Mouse (Mus musculus) B cell, adult 2 months (primary cell): ENCODE measurements around the gene Mien1.

Experiments used
- DNase-seq, 2 experiments: peaks; one replicate each; pipeline ENCODE4 v3.0.0; 2022

Mien1 gene

GRCm38 (mm10) chr11:98459071-98459741 lies 20.4 kb upstream of the Mien1 start:
- peak; percentile 83 to 86 for DNase-seq

GRCm38 (mm10) chr11:98458121-98458990 lies 19.6 kb upstream of the Mien1 start:
- no peak for DNase-seq

- peak; percentile 99 for DNase-seq
These were observed 18.8 kb upstream of the Mien1 start for GRCm38 (mm10) chr11:98457367-98458120.

GRCm38 (mm10) chr11:98456945-98457344 lies 18.2 kb upstream of the Mien1 start:
- DNase-seq = no peak

GRCm38 (mm10) chr11:98456545-98456944 lies 17.8 kb upstream of the Mien1 start:
- DNase-seq = no peak

- DNase-seq = peak; percentile 62 to 63
These were observed 16.7 kb upstream of the Mien1 start for GRCm38 (mm10) chr11:98455484-98455883.

GRCm38 (mm10) chr11:98449921-98450771 lies 11.4 kb upstream of the Mien1 start:
- no peak for DNase-seq

- DNase-seq = no peak
These were observed 10.6 kb upstream of the Mien1 start for GRCm38 (mm10) chr11:98449419-98449818.

- peak; percentile 36 to 37 for DNase-seq
These were observed 9.5 kb upstream of the Mien1 start for GRCm38 (mm10) chr11:98448191-98448790.

- DNase-seq = no peak
These were observed 8.7 kb upstream of the Mien1 start for GRCm38 (mm10) chr11:98447475-98447834.

GRCm38 (mm10) chr11:98446562-98447474 lies 8.0 kb upstream of the Mien1 start:
- no peak for DNase-seq

GRCm38 (mm10) chr11:98446213-98446561 lies 7.4 kb upstream of the Mien1 start, which contains the start of gene Grb7:
Grb7 (plus strand) TSS chr11:98446394.
- DNase-seq = no peak

- DNase-seq = no peak
These were observed 6.9 kb upstream of the Mien1 start for GRCm38 (mm10) chr11:98445679-98446078.

- DNase-seq = no peak
These were observed 6.4 kb upstream of the Mien1 start for GRCm38 (mm10) chr11:98445238-98445637.

- DNase-seq = no peak
These were observed 4.9 kb upstream of the Mien1 start for GRCm38 (mm10) chr11:98443688-98444087.

- DNase-seq = no peak
These were observed 1.4 kb downstream of the Mien1 start for GRCm38 (mm10) chr11:98437441-98437840.

GRCm38 (mm10) chr11:98435723-98436122 lies 3.1 kb downstream of the Mien1 start:
- no peak for DNase-seq

GRCm38 (mm10) chr11:98431743-98432502 lies 6.9 kb downstream of the Mien1 start:
- no peak for DNase-seq

- DNase-seq = no peak
These were observed 10.4 kb downstream of the Mien1 start for GRCm38 (mm10) chr11:98428436-98428835.

- no peak for DNase-seq
These were observed 12.2 kb downstream of the Mien1 start for GRCm38 (mm10) chr11:98426592-98426991.
